Mouse (Mus musculus) small intestine, adult 2 months (tissue): ENCODE measurements around the gene Gpc2. TPM values are rescaled to one million over a fixed set of nuclear protein-coding genes. Genes with fewer than 3 reads are reported as not detected.

Experiments
- H3K27ac ChIP-seq: fragments of 200-500 bp; 2 replicates; pipeline ENCODE4 v1.5.1; 2012; ENCODE audit warnings: low read depth, low read length, control low read depth, inconsistent platforms; ENCODE audit not compliant: insufficient read depth
- H3K27me3 ChIP-seq: fragments of 200-500 bp; 2 replicates; pipeline ENCODE4 v1.6.1; 2012; ENCODE audit warnings: mild to moderate bottlenecking, moderate library complexity, low read length, inconsistent platforms; ENCODE audit not compliant: control insufficient read depth, insufficient read depth
- H3K36me3 ChIP-seq: fragments of 200-500 bp; 2 replicates; pipeline ENCODE4 v1.6.1; 2012; ENCODE audit warnings: mild to moderate bottlenecking, low read length, control low read depth, inconsistent platforms; ENCODE audit not compliant: control insufficient read depth, insufficient read depth
- H3K4me1 ChIP-seq: fragments of 200-500 bp; 2 replicates; pipeline ENCODE4 v1.6.1; 2012; ENCODE audit warnings: low read length, inconsistent platforms, mixed read lengths; ENCODE audit not compliant: control insufficient read depth, insufficient read depth, insufficient read length
- H3K4me3 ChIP-seq: fragments of 200-500 bp; 2 replicates; pipeline ENCODE4 v1.5.1; 2012; ENCODE audit warnings: low read depth, mild to moderate bottlenecking, control low read depth, inconsistent platforms, low read length, moderate library complexity
- CTCF ChIP-seq: fragments of 200-500 bp; IDR thresholded peaks from 2 replicates; pipeline ENCODE4 v1.5.1; 2012; ENCODE audit warnings: low read depth, mild to moderate bottlenecking, control low read depth, inconsistent platforms, low read length, moderate library complexity, mixed read lengths; ENCODE audit not compliant: insufficient replicate concordance, insufficient read length; ENCODE audit errors: extremely low read depth
- POLR2A ChIP-seq: fragments of 200-500 bp; IDR thresholded peaks from 2 replicates; pipeline ENCODE4 v1.6.1; 2012; ENCODE audit warnings: low read depth, mild to moderate bottlenecking, control low read depth, inconsistent platforms, low read length, moderate library complexity
- WGBS: fragments of 180-500 bp; shearing (Covaris S2); methylation state at CpG from one replicate; pipeline ENCODE4 v1.1.7; 2018; 5-methylcytosine and 5-hydroxymethylcytosine counted together
- polyA plus RNA-seq: library from polyadenylated mRNA; depleted of rRNA; stranded (reverse); fragments of >200 nt; gene quantifications from 2 replicates; pipeline ENCODE4 v1.2.3, GENCODE M21; 2012; rRNA removed

Gene Gpc2
- 1.1 and 1.4 TPM in 2 replicates for polyA plus RNA-seq

- Histone ChIP-seq H3K27me3 (peaks cover 6% of the 10 kb centered on the region; the same call in 1 of the 2 replicates), H3K4me3 (peak within 1 kb of the TSS; percentile 62), H3K4me1 (peaks cover 6% of the 10 kb centered on the region), H3K36me3 (no peaks in the 10 kb centered on the region), H3K27ac (no peak within 1 kb of the TSS)
- TF ChIP-seq CTCF (no peak), POLR2A (0 out of 2 replicates have a peak, but pooled peaks have one; percentile 8)
- 1% methylated on average over 56 of the region's 56 CpGs for WGBS
Measured at GRCm38 (mm10) chr5:138279585-138280424, at the start of gene Gpc2, which contains the start of the genes Gm43720 and Stag3. Gpc2 (minus strand) TSS chr5:138280005. Gm43720 (minus strand) TSS chr5:138279958. Stag3 (plus strand) TSS chr5:138280240.

- H3K4me1 ChIP-seq, result no peaks in the 10 kb centered on the region
- no peak overlapping the region for H3K4me3 ChIP-seq
- H3K27ac ChIP-seq, result no peak overlapping the region
- H3K27me3 ChIP-seq, result no peaks in the 10 kb centered on the region
- no peak for TF ChIP-seq POLR2A
- TF ChIP-seq CTCF, result no peak
- H3K36me3 ChIP-seq, result no peaks in the 10 kb centered on the region
- WGBS, result 78% methylated on average over 3 of the region's 3 CpGs
Measured at GRCm38 (mm10) chr5:138312795-138313194, 33.0 kb upstream of the Gpc2 start.

- H3K27me3 ChIP-seq, result no peaks in the 10 kb centered on the region
- no peak overlapping the region for H3K27ac ChIP-seq
- WGBS, result 71% methylated on average over 2 of the region's 2 CpGs
- H3K36me3 ChIP-seq, result no peaks in the 10 kb centered on the region
- H3K4me3 ChIP-seq, result no peak overlapping the region
- TF ChIP-seq POLR2A (no peak), CTCF (no peak)
- no peaks in the 10 kb centered on the region for H3K4me1 ChIP-seq
Measured at GRCm38 (mm10) chr5:138299613-138300012, 19.8 kb upstream of the Gpc2 start.

GRCm38 (mm10) chr5:138294158-138294557 lies 14.4 kb upstream of the Gpc2 start:
- no peak for TF ChIP-seq POLR2A
- TF ChIP-seq CTCF, result no peak
- H3K36me3 ChIP-seq, result no peaks in the 10 kb centered on the region
- H3K4me1 ChIP-seq, result peaks cover 2% of the 10 kb centered on the region; the same call in 1 of the 2 replicates
- no peak overlapping the region for H3K27ac ChIP-seq
- no peak overlapping the region for H3K4me3 ChIP-seq
- H3K27me3 ChIP-seq, result no peaks in the 10 kb centered on the region

GRCm38 (mm10) chr5:138291638-138292037 lies 11.8 kb upstream of the Gpc2 start:
- WGBS, result 19% methylated on average over 1 of the region's 1 CpGs
- Histone ChIP-seq H3K27ac (no peak overlapping the region), H3K4me1 (peaks cover 2% of the 10 kb centered on the region; the same call in 1 of the 2 replicates), H3K4me3 (no peak overlapping the region), H3K36me3 (no peaks in the 10 kb centered on the region), H3K27me3 (no peaks in the 10 kb centered on the region)
- TF ChIP-seq CTCF (no peak), POLR2A (no peak)

- TF ChIP-seq CTCF (no peak), POLR2A (no peak)
- Histone ChIP-seq H3K4me1 (peaks cover 2% of the 10 kb centered on the region; the same call in 1 of the 2 replicates), H3K27me3 (no peaks in the 10 kb centered on the region), H3K4me3 (no peak overlapping the region), H3K27ac (no peak overlapping the region), H3K36me3 (no peaks in the 10 kb centered on the region)
- WGBS, result 72% methylated on average over 3 of the region's 3 CpGs
Measured at GRCm38 (mm10) chr5:138287861-138288260, 8.1 kb upstream of the Gpc2 start.

GRCm38 (mm10) chr5:138283540-138283939 lies 3.7 kb upstream of the Gpc2 start:
- H3K36me3 ChIP-seq, result no peaks in the 10 kb centered on the region
- WGBS, result 67% methylated on average over 1 of the region's 1 CpGs
- peaks cover 6% of the 10 kb centered on the region for H3K4me1 ChIP-seq
- no peak overlapping the region for H3K27ac ChIP-seq
- TF ChIP-seq POLR2A (no peak), CTCF (no peak)
- H3K27me3 ChIP-seq, result peaks cover 6% of the 10 kb centered on the region; the same call in 1 of the 2 replicates
- H3K4me3 ChIP-seq, result no peak overlapping the region
